Mouse (Mus musculus) kidney, adult 11 months (tissue): ENCODE data around the gene Tulp4.

Source experiments
- DNase-seq: peaks from one replicate; pipeline ENCODE4 v3.0.0; 2022

The Tulp4 gene

DNA sequence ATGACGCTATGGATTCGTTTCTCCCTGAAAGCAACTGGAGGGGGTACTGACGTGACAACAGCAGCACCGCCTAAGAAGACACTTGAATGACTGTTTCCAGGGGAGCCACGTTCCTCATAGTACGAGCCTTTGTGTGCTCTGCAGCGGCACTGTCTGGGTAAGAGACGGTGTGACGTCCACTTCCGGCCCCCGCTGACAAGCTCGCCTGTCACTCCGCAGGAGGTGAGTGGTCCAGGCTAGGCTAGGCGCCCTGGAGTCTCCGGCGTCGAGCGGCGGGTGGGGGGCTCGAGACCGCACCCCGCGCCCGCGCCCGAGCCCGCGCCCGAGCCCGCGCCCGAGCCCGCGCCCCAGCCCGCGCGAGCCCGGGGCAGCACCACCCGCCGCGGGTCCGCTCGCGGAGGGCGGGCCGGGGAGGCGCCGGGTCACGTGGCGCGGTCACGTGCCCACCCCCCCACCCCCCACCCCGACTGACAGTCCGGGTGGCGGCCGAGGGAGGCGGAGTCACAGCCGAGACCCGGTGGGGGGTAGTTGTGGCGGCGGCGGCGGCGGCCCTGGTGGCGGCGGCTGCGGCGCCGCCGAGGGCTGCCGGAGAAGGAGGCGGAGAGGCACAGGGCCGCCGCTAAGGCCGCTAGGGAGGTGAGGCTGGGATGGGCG is at the start of gene Tulp4:
Tulp4 (plus strand) TSS at position 77 of the 654 bp plus-strand sequence.
- peak; percentile 83 for DNase-seq

DNA sequence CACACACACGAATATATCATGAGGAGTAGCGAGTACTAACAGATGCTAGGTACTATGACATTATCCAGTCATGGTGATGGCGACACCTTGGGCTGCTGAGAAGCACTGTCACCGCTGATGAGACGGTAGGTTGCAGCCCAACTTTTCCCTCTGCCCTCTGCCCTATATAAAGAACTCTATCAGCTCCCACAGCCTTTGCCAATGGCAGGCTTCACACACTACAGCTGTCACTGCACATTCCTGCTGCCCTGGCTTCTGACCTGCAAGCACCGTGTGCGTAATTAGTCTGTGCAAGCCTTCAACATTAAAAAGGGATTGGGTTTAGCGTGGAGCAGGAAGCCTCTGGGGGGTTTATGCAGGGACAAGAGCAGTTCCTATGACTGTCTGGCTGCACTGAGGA is 43.4 kb upstream of the Tulp4 start:
- no peak for DNase-seq

DNA sequence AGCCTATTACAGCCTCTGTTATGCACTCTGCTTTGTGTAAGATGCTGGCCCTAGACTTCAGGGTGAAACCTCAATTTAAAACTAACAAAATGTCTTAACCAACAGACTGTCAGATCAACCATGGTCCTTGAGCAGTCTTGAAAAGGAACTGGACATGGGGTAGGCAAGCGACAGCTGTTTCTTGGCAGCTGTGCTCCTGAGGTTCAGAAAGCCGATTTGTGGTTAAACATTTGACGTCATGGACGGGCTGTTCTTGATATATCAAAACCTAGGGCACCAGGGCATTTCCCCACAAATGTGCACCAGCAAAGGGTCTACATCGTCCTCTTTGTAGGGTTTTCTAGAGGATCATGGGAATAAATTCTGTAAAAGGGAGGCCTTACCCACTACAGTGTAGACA is 42.7 kb upstream of the Tulp4 start:
- no peak for DNase-seq

DNA sequence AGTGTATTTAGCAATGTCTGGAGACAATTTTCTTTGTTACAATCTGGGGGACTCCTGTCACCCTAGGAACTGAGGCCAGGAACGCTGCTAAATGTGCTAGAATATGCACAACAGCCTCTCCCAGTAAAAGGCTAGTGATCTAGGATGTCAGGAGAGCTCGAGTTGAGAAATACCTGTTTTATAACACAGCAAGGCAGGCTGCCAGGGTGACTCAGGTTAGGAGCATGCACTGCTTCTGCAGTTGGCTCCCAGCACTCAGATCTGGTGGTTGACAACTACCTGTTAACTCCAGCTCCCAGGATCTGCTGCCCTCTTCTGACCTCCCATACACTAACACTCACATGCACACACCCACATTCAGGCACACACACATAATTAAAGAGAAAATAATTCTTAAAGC is 40.2 kb upstream of the Tulp4 start:
- no peak for DNase-seq

DNA sequence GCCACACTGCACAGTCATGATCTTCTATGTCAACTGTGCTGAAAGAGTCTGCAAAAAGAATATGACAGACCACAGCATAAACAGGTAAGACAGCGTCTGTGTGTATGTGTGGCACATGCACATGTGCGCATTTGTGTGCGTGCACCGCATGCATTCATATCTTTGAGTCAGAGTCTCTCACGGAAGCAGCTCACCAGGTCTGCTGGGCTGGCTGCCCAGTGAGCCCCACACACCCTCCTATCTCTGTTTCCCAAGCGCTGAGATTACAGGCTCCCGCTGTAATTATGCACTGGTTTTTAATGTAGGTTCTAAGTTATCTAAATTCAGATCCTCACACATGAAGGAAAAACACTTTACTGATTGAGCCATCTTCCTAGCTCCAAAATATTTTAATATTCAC is 38.6 kb upstream of the Tulp4 start:
- no peak for DNase-seq

DNA sequence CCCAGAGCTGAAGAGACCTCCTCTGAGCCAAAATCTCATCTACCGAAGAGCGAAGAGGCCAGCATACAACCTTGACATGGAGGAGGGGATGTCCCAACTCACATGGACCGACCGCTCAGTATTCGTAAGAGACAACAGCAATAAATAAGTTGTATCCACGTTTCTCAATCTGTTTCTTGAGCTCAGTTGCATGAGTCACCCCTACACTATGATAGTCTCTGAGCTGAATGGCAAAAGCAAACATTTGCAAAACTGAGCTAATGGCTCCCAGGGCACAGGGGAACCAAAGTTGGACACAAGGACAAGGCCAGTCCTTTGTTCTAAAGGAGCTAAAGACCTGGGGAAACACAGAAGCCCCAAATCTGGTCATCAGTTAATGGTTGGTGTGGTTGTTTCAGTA is 36.4 kb upstream of the Tulp4 start:
- no peak for DNase-seq

DNA sequence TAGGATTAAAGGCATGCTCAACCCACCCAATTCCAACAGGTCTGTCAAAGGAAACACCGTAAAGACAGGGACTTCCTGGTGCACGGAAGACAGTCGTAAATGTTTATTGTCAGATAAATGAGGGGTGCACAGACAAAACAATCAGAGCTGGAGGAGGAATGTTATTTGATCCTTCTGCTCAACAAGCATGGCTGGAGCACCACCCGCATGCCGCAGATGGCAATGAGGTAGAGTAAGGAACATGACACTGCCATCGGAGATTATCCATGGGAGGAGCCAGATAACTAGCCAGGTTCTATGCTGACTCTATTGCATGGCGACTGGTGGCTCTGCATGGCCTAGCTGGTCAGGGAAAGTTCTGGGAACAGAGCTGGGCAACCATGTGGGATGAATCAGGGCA is 32.8 kb upstream of the Tulp4 start:
- DNase-seq, result no peak

DNA sequence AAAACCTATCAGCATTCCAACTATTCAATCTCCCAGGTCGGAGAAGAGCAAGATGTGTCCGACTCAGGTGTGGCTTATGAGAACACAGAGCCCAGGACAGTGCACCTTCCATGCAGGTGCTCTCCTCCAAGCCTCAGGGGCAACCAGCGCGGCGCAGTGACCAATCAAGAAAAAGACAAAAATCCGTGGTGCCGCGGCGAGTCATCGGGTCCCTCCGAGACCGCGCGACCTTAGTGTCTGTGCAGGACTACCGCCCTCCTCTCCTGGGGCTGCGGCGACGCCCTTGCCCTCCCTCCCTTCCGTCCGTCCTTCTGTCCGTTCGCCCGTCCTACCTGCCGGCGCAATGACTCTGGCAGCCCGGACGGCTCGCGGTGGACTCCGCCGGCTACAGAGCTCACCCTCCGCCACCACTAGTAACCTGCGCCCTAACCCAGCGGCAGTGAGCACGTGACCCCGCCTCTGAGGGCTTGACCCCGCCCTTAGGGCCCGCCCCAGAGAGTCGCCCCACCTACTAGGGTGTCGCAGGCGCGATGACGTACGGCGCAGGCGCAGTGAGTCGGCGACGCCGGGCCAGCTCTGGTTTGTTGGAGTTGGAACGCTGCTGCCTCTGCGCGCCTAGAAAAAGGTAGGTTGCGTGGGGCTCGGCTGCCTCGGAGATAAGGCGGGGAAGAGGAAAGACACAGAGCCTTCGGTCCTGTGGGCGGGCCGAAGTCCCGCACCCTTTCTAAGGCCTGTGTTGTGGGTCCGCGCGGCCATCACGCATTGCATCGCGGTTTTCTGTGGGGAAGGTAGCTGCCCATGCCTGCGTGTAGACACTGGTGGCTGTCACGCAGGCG is 26.7 kb upstream of the Tulp4 start, which contains the start of the genes Serac1 and Gtf2h5:
Serac1 (minus strand) TSS at position 455 of the 836 bp plus-strand sequence.
Gtf2h5 (plus strand) TSS at position 500 of the 836 bp plus-strand sequence.
- peak; percentile 96 for DNase-seq

DNA sequence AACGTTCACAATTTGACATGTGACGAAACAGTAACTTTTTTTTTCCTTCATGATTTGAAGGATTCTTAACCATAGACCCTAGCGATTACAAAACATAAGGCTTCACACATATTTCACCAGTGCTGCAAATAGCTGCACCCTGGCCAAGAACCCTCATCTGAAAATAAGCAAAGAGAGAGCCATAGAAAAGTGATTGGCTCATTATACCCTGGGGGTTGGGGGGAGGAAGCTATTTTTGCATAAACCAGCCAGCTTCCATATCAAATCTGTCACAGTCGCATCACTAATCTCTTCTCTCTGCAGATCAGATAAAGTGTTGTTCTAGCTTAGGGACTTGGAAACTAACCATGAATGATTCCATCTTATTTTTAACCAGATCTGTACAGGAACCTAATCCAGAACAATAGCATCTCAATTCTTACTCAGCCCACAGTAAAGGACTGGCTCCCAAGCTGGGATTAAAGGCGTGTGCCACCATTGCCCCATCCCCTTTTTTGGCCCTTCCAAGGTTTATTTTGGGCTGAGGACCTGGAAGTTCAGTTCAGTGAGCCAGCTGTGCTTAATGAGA is 22.8 kb upstream of the Tulp4 start:
- DNase-seq, result no peak

DNA sequence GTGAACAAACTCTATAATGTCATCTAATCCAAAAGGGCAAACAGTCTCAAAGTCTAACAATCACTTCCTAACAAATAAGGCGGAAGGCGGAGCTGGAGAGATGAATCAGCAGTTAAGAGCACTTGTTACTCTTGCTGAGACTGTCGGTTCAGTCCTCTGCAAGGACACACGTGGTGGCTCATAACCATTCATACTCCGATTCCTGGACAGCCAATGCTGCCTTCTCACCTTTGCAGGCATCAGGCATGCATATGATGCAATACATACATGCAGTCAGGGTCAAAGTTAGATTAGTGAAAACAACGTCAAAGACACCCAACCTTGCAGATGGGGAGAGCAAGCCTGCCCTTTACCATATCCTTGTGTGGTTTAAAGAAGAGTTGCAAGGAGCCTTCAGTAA is 14.6 kb upstream of the Tulp4 start:
- DNase-seq, result no peak

DNA sequence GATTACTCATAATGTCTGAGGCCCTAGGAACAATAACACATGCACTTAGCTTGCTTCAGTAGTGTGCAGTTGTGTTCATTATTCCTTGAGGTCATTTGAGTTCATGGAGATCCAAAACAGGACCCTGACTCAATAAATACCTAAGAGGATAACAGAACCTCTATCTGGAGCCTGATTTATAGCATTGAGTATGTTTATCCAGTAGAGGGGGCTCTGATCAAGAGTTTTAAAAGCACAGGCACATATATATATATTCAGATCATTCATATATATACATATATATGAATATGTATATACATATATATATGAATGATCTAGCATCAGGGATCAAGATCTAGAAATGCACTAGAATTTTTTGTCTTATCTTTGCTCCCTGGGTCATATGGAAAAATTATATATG is 10.7 kb upstream of the Tulp4 start:
- DNase-seq, result no peak

DNA sequence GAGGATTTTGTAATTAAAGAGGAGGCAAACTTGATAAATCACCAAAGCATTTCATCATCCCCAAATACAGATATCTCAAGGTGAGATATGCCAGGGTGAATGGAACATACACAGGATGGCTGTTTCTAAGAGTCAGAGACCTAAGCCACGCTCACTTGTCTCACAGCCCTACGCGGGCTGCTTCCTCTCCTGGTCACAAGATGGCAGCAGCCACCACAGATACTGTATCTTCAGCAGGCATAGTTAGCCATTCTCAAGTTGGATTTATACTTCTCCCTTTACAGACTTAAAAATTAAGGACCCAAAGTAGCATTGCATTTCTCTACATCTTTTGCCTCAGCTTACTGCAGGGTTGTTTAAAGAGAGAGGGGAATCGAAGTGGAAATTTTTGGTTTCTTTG is 8.4 kb upstream of the Tulp4 start:
- DNase-seq, result peak; percentile 31

DNA sequence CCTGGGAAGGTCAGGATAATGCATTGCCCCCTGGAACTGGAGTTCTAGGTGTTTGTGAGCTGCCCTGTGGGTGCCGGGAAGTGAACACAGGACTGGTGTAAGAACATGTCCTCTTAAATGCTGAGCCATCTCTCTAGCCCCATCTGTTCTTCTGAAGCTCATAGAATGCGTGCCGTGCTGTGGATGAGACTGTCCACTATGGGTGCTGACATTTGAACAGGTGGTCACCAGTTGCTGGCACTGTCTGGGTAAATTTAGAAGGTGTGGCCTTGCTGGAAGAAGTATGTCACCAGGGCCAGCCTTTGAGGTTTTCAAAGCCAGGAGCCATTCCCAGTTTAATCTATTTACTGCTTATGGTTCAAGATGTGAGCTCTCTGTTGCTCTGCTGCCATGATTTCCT is 4.0 kb upstream of the Tulp4 start:
- no peak for DNase-seq

DNA sequence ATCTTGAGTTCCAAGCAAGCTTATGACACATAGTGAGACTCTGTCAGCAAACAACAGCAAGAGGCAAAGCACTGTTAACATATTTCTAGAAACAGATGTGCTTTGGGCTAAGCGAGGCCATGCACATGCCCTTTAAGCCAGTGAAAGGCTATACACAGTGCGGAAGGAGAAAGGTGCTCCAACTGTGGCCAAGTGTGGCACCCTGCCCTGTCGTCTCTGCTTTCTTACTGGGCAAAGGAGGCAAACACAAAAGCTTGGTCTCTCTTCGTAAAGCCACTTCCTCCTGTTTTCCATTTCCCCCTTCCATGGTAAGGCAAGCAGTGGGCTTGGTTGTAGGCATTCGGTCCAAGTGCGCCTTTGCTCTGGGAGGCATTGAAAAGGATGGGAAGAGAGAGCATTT is 2.7 kb upstream of the Tulp4 start:
- no peak for DNase-seq

DNA sequence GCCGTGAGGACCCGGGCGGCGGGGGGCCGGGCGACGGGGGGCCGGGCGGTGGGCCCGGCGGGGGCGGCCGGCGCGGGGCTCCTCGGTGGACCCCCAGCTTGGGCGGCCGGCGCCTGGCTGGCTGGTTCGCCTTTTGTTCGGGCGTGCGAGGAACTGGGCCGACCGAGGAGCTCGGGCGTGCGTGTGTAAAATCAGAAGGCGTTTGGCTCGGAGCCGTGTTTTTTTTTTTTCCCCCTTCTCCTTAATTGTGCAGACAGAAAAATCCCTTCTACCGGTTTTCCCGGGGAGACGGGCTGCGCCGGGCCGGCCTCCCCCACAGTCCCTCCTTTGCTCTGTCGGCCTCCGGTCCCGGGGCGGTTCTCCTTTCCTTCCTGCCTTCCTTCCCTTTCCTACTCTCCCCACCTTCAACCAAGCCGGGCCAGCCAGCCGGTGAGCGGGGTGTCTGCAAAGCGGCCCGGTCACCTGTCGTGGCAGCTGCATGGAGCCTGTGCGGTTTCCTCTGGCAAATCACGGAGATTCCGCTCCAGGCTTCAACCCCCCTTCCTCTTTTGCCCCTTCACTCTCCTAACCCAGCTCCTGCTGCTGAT is 871 bp downstream of the Tulp4 start:
- peak; percentile 57 for DNase-seq

DNA sequence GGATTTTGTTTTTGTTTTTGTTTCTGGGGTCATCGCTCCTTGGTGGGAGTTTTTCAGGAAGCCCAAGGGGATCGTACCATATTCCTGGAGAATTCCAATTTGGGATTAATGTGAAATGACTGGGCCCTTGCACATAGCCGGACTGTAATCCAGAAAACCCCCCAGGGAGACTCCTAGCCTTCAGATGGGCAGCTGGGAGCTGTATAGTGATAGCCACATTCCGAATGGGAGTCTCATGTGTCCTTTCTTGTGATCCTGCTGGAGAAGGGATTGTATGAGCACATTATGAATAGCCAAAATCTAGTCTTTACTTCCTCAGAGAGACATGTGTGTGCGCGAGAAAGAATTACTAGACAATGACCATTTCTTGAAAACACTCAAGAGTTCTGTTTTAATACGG is 1.9 kb downstream of the Tulp4 start:
- no peak for DNase-seq

DNA sequence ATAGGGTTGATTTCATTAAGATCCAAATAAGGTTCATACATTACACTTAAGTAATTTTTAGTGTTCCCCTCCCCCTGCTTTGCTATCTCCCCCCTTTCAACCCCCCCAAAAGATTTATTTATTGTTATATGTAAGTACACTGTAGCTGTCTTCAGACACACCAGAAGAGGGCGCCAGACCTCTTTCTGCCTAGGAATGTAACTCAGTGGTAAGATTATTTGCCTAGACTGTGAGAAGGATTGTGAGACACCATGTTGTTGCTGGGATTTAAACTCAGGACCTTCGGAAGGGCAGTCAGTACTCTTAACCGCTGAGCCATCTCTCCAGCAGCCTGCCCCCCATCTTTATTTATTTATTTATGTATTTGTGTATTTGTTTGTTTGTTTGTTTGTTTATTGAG is 4.7 kb downstream of the Tulp4 start:
- DNase-seq, result no peak

DNA sequence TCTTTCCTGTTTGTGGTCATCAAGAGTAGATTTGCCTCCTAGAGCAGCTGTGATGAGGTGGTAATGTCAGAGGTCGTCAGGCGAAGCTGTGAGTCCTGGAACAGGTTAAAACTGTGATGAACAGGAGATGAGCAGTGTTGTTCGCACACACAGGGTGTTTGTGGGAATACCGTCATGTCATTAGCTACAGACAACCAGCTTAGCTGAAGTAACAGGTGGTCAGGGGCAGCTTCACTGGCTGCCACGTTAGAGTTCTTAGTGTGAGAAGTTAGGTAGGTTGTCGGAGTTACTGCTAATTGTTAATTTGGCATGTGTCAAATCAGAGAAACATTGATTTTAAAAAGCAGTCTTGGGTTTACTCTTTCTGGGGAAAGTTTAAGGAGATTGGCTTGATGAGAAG is 7.4 kb downstream of the Tulp4 start:
- DNase-seq, result no peak

DNA sequence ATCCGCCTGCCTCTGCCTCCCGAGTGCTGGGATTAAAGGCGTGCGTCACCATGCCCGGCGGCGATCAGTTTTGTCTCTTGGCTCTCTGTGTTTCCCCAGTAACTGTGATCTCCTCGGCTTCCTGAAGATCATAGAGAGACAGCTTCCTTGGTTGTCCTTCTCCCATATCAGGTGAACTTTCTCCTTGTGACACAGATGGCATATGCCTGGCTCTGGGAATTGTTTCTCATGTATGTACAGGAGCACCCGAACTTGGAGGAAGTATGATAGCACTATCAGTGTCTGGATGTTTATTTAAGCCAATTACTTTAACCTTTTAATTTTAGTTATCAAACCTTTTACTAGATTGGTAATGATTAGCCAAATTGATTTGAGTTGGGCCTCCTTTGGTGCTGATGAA is 8.8 kb downstream of the Tulp4 start:
- DNase-seq, result no peak

DNA sequence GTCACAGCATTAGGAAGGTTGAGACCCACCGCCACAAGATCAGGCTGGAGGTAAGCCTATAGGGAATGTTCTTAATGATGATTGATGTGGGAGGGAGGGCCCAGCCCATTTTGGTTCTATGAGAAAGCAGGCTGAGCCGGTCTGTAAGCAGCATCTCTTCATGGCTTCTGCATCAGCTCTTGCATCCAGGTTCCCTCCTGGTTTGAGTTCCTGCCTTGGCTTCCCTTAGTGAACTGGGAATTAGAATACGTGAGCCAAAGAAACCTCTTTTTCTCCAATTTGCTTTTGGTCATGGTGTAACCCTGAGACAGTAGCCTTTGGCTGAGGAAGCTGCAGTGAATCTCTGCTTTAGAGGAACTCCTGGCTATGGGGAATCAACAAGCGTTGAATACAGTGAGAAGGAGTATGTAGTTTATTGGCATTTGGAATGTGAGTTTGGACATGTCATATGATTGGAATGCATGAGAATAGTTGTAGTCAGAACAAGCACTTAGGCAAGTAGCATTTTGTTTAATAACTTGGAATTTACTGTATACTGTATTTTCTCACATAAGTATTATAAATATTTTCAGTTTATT is 11.0 kb downstream of the Tulp4 start:
- DNase-seq, result no peak

DNA sequence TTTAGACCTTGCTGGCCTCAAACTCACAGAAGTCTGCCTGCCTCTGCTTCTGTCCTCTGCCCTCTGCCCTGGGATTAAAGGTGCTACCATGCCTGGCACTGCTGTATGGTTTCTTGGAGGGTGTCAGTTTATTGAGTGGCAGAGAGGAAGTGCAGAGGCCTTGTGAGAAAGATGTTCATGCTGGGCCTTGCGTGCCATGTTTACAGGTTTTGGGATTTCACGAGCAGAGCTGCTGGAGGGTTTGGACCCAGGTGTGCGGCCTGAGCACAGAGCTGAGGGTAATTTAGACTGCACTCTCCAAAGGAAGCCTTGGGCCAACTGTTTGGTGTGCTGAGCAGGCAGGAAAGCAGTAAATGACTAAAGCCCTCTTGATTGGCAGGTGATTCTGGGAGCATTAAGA is 11.7 kb downstream of the Tulp4 start:
- DNase-seq, result no peak

DNA sequence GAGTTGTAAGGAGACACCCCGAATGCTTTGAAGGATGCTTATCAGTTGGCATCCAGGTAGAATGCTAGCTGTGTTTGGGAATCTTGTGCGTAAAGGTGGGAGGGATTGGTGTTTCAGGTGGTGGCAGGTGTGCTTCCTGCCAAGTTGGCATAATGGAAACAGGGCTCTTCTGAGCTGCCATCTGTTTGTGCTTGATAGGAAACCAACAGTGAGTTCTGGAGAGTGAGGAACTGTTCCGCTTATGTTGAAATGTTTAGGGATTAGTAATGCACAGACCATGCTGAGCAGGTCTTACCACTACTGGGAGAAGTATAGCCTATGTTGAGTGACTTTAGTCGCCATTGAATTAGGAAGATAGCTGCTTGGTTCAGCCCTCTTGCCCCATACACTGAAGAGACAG is 12.6 kb downstream of the Tulp4 start:
- no peak for DNase-seq

DNA sequence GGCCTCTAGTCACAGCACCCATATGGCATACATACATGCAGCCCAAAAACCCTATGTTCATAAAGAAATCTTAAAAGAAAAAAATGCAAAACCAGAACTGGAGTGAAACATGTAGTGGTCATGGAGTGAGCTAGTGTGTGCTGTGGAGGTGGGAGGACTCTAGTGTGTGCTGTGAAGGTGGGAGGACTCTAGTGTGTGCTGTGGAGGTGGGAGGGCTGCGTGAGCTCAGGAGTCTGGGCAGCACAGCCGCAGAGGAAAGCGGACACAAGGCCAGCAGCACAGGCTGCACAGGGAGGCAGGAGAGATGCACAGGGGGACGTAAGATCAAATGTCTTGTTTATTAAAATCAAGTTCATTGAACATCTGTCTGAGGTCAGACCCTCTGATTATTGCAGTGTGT is 17.5 kb downstream of the Tulp4 start:
- DNase-seq, result no peak
